Mouse (Mus musculus) layer of hippocampus, postnatal 25 days (tissue): Measurements from ENCODE around the gene Zfp462. TPM values are rescaled to one million over a fixed set of nuclear protein-coding genes. Genes with fewer than 3 reads are reported as not detected.

Experiments used
- DNase-seq, 2 experiments: peaks; one replicate each; pipeline ENCODE4 v3.0.0; 2022; ENCODE audit warnings: mixed read lengths in 2 of 2, low spot score in 1 of 2; ENCODE audit errors: extremely low spot score in 1 of 2
- total RNA-seq, 2 experiments: library from RNA; stranded (reverse); gene quantifications; 2 replicates each; pipeline ENCODE4 v1.2.3; 2021

Zfp462 gene
- total RNA-seq, 2 experiments from 2014 or later, result 51.4 to 51.9 TPM

GRCm38 (mm10) chr4:55098366-55098765 lies 153.5 kb downstream of the Zfp462 start:
- no peak for DNase-seq

GRCm38 (mm10) chr4:55100851-55101250 lies 156.0 kb downstream of the Zfp462 start:
- DNase-seq, result no peak

- no peak for DNase-seq
Observed at GRCm38 (mm10) chr4:55101601-55102000, 156.8 kb downstream of the Zfp462 start.

GRCm38 (mm10) chr4:55102382-55102781 lies 157.5 kb downstream of the Zfp462 start:
- DNase-seq, result no peak

- no peak for DNase-seq
Observed at GRCm38 (mm10) chr4:55103575-55103974, 158.7 kb downstream of the Zfp462 start.

- DNase-seq, result no peak
Observed at GRCm38 (mm10) chr4:55117839-55118487, 173.1 kb downstream of the Zfp462 start.

- no peak for DNase-seq
Observed at GRCm38 (mm10) chr4:55121126-55121525, 176.3 kb downstream of the Zfp462 start.

- no peak for DNase-seq
Observed at GRCm38 (mm10) chr4:55121952-55122351, 177.1 kb downstream of the Zfp462 start.

- no peak for DNase-seq
Observed at GRCm38 (mm10) chr4:55124126-55124525, 179.3 kb downstream of the Zfp462 start.

GRCm38 (mm10) chr4:55125048-55125737 lies 180.3 kb downstream of the Zfp462 start:
- no peak for DNase-seq

- DNase-seq, result no peak
Observed at GRCm38 (mm10) chr4:55125738-55126054, 180.8 kb downstream of the Zfp462 start.

- DNase-seq, result no peak
Observed at GRCm38 (mm10) chr4:55127228-55127901, 182.5 kb downstream of the Zfp462 start.

GRCm38 (mm10) chr4:55128088-55128835 lies 183.4 kb downstream of the Zfp462 start:
- no peak for DNase-seq
